Mouse (Mus musculus) heart, embryonic 15.5 days (tissue): ENCODE measurements around the gene Etl4. TPM values are rescaled to one million over a fixed set of nuclear protein-coding genes. Genes with fewer than 3 reads are reported as not detected.

Source experiments
- ATAC-seq: fragments of 200-750 bp; cut with Nextera tagmentation; replicated peaks from 2 replicates; pipeline ENCODE4 v1.8.0; 2017; ENCODE audit warnings: low read depth, moderate TSS enrichment; ENCODE audit not compliant: insufficient number of reproducible peaks, insufficient read depth, low FRiP score
- H3K27ac ChIP-seq: fragments of 300-500 bp; sonication (generic); 2 replicates; pipeline ENCODE4 v1.5.1; 2015; ENCODE audit warnings: mild to moderate bottlenecking, inconsistent platforms
- H3K27me3 ChIP-seq: fragments of 300-500 bp; sonication (generic); 2 replicates; pipeline ENCODE4 v1.6.1; 2015; ENCODE audit warnings: inconsistent platforms
- H3K36me3 ChIP-seq: fragments of 300-500 bp; sonication (generic); 2 replicates; pipeline ENCODE4 v1.6.1; 2015; ENCODE audit warnings: mild to moderate bottlenecking, inconsistent platforms
- H3K4me1 ChIP-seq: fragments of 300-500 bp; sonication (generic); replicated peaks from 2 replicates; pipeline ENCODE4 v1.6.1; 2015; ENCODE audit warnings: inconsistent platforms
- H3K4me2 ChIP-seq: fragments of 300-500 bp; sonication (generic); 2 replicates; pipeline ENCODE4 v1.6.1; 2015; ENCODE audit warnings: inconsistent platforms, mild to moderate bottlenecking, moderate library complexity
- H3K4me3 ChIP-seq: fragments of 300-500 bp; sonication (generic); 2 replicates; pipeline ENCODE4 v1.5.1; 2015; ENCODE audit warnings: mild to moderate bottlenecking, inconsistent platforms
- H3K9ac ChIP-seq: fragments of 300-500 bp; sonication (generic); 2 replicates; pipeline ENCODE4 v1.6.1; 2015; ENCODE audit warnings: mild to moderate bottlenecking, inconsistent platforms
- H3K9me3 ChIP-seq: fragments of 300-500 bp; sonication (generic); replicated peaks from 2 replicates; pipeline ENCODE4 v1.6.1; 2016; ENCODE audit warnings: inconsistent platforms
- WGBS: fragments of 180-500 bp; shearing (Covaris S2); methylation state at CpG from one replicate; pipeline ENCODE4 v1.1.7; 2015; ENCODE audit warnings: mixed read lengths; 5-methylcytosine and 5-hydroxymethylcytosine counted together
- polyA plus RNA-seq: library from polyadenylated mRNA; unstranded; fragments of >200 nt; fragmentation: Nextera tagmentation; extraction: Ambion mirVana; gene quantifications from 2 replicates; pipeline ENCODE4 v1.2.1, GENCODE M21; 2015

Gene Etl4
- polyA plus RNA-seq, 1 experiment from 2014 or later: 8.1 TPM

- Histone ChIP-seq H3K4me2 (no peak overlapping the region), H3K4me1 (peaks cover 15% of the 10 kb centered on the region), H3K27me3 (no peaks in the 10 kb centered on the region), H3K36me3 (no peaks in the 10 kb centered on the region), H3K9ac (no peak overlapping the region), H3K4me3 (no peak overlapping the region), H3K27ac (peak overlapping the region; percentile 26), H3K9me3 (no peaks in the 10 kb centered on the region)
- peak; percentile 61; the same call in 1 of the 2 replicates for ATAC-seq
- WGBS: 40% methylated on average over 17 of the region's 17 CpGs
Observed at GRCm38 (mm10) chr2:20445156-20446155, 535.9 kb downstream of the Etl4 start.

GRCm38 (mm10) chr2:20446180-20446579 is 536.6 kb downstream of the Etl4 start:
- Histone ChIP-seq H3K27ac (peak overlapping the region; percentile 26; the same call in 1 of the 2 replicates), H3K36me3 (no peaks in the 10 kb centered on the region), H3K9ac (no peak overlapping the region), H3K4me3 (no peak overlapping the region), H3K4me2 (no peak overlapping the region), H3K9me3 (no peaks in the 10 kb centered on the region), H3K27me3 (no peaks in the 10 kb centered on the region), H3K4me1 (peaks cover 15% of the 10 kb centered on the region)
- no peak for ATAC-seq
- WGBS: 39% methylated on average over 4 of the region's 4 CpGs

GRCm38 (mm10) chr2:20450945-20451344 is 541.4 kb downstream of the Etl4 start:
- H3K27ac ChIP-seq: no peak overlapping the region
- H3K4me3 ChIP-seq: no peak overlapping the region
- H3K4me2 ChIP-seq: no peak overlapping the region
- no peaks in the 10 kb centered on the region for H3K27me3 ChIP-seq
- H3K4me1 ChIP-seq: peaks cover 2% of the 10 kb centered on the region; the same call in 1 of the 2 replicates
- ATAC-seq: no peak
- H3K9ac ChIP-seq: no peak overlapping the region
- no peaks in the 10 kb centered on the region for H3K9me3 ChIP-seq
- no peaks in the 10 kb centered on the region for H3K36me3 ChIP-seq
- WGBS: 41% methylated on average over 3 of the region's 3 CpGs

- Histone ChIP-seq H3K4me3 (no peak overlapping the region), H3K9ac (no peak overlapping the region), H3K9me3 (no peaks in the 10 kb centered on the region), H3K36me3 (no peaks in the 10 kb centered on the region), H3K27ac (no peak overlapping the region), H3K27me3 (no peaks in the 10 kb centered on the region), H3K4me1 (peaks cover 8% of the 10 kb centered on the region; the same call in 1 of the 2 replicates), H3K4me2 (no peak overlapping the region)
- ATAC-seq: no peak
- 58% methylated on average over 3 of the region's 3 CpGs for WGBS
Observed at GRCm38 (mm10) chr2:20453506-20454206, 544.1 kb downstream of the Etl4 start.

GRCm38 (mm10) chr2:20479199-20479598 is 569.6 kb downstream of the Etl4 start:
- Histone ChIP-seq H3K27me3 (no peaks in the 10 kb centered on the region), H3K9ac (no peak overlapping the region), H3K4me2 (no peak overlapping the region), H3K4me1 (peaks cover 5% of the 10 kb centered on the region; the same call in 1 of the 2 replicates), H3K9me3 (no peaks in the 10 kb centered on the region), H3K27ac (no peak overlapping the region), H3K4me3 (no peak overlapping the region), H3K36me3 (no peaks in the 10 kb centered on the region)
- 69% methylated on average over 2 of the region's 2 CpGs for WGBS
- no peak for ATAC-seq

GRCm38 (mm10) chr2:20486137-20486788 is 576.7 kb downstream of the Etl4 start:
- ATAC-seq: no peak
- Histone ChIP-seq H3K4me1 (0 out of 2 replicates have a peak, but pooled peaks cover 2% of the 10 kb centered on the region), H3K27me3 (no peaks in the 10 kb centered on the region), H3K4me2 (no peak overlapping the region), H3K27ac (no peak overlapping the region), H3K4me3 (no peak overlapping the region), H3K9ac (no peak overlapping the region), H3K36me3 (no peaks in the 10 kb centered on the region), H3K9me3 (no peaks in the 10 kb centered on the region)
- 16% methylated on average over 2 of the region's 2 CpGs for WGBS

- Histone ChIP-seq H3K9me3 (no peaks in the 10 kb centered on the region), H3K4me1 (0 out of 2 replicates have a peak, but pooled peaks cover 2% of the 10 kb centered on the region), H3K36me3 (no peaks in the 10 kb centered on the region), H3K4me3 (no peak overlapping the region), H3K27me3 (no peaks in the 10 kb centered on the region), H3K27ac (no peak overlapping the region), H3K9ac (no peak overlapping the region), H3K4me2 (no peak overlapping the region)
- WGBS: 55% methylated on average over 3 of the region's 3 CpGs
- ATAC-seq: no peak
Observed at GRCm38 (mm10) chr2:20489090-20489489, 579.5 kb downstream of the Etl4 start.

- no peaks in the 10 kb centered on the region for H3K36me3 ChIP-seq
- H3K9me3 ChIP-seq: no peaks in the 10 kb centered on the region
- H3K4me3 ChIP-seq: no peak overlapping the region
- no peak overlapping the region for H3K27ac ChIP-seq
- H3K4me1 ChIP-seq: no peaks in the 10 kb centered on the region
- ATAC-seq: no peak
- H3K27me3 ChIP-seq: no peaks in the 10 kb centered on the region
- WGBS: 48% methylated on average over 2 of the region's 2 CpGs
- H3K4me2 ChIP-seq: no peak overlapping the region
- H3K9ac ChIP-seq: no peak overlapping the region
Observed at GRCm38 (mm10) chr2:20492125-20492524, 582.5 kb downstream of the Etl4 start.

GRCm38 (mm10) chr2:20493806-20494205 is 584.2 kb downstream of the Etl4 start:
- no peaks in the 10 kb centered on the region for H3K27me3 ChIP-seq
- no peaks in the 10 kb centered on the region for H3K4me1 ChIP-seq
- no peak for ATAC-seq
- no peaks in the 10 kb centered on the region for H3K36me3 ChIP-seq
- H3K4me3 ChIP-seq: no peak overlapping the region
- H3K9ac ChIP-seq: no peak overlapping the region
- no peaks in the 10 kb centered on the region for H3K9me3 ChIP-seq
- WGBS: 62% methylated on average over 2 of the region's 2 CpGs
- H3K27ac ChIP-seq: no peak overlapping the region
- H3K4me2 ChIP-seq: no peak overlapping the region

- H3K4me1 ChIP-seq: no peaks in the 10 kb centered on the region
Observed at GRCm38 (mm10) chr2:20494666-20495065, 585.1 kb downstream of the Etl4 start.

GRCm38 (mm10) chr2:20496219-20496800 is 586.7 kb downstream of the Etl4 start:
- Histone ChIP-seq H3K4me3 (no peak overlapping the region), H3K27ac (no peak overlapping the region), H3K4me2 (no peak overlapping the region), H3K9ac (no peak overlapping the region), H3K36me3 (no peaks in the 10 kb centered on the region), H3K9me3 (0 out of 2 replicates have a peak, but pooled peaks cover 3% of the 10 kb centered on the region), H3K4me1 (no peaks in the 10 kb centered on the region), H3K27me3 (no peaks in the 10 kb centered on the region)
- ATAC-seq: no peak
- WGBS: 56% methylated on average over 8 of the region's 8 CpGs

More at GRCm38 (mm10) chr2:20494666-20495065, 585.1 kb downstream of the Etl4 start:
- no peak overlapping the region for H3K27ac ChIP-seq
- ATAC-seq: no peak
- WGBS: 23% methylated on average over 3 of the region's 3 CpGs
- no peak overlapping the region for H3K4me2 ChIP-seq
- no peak overlapping the region for H3K9ac ChIP-seq
- H3K36me3 ChIP-seq: no peaks in the 10 kb centered on the region
- H3K9me3 ChIP-seq: no peaks in the 10 kb centered on the region
- no peak overlapping the region for H3K4me3 ChIP-seq
- no peaks in the 10 kb centered on the region for H3K27me3 ChIP-seq
